Mouse (Mus musculus): Measurements from ENCODE around the gene Tbx5. TPM values are rescaled to one million over a fixed set of nuclear protein-coding genes. Genes with fewer than 3 reads are reported as not detected.

Tbx5 gene
- polyA plus RNA-seq, 1 experiment, result not detected

DNA sequence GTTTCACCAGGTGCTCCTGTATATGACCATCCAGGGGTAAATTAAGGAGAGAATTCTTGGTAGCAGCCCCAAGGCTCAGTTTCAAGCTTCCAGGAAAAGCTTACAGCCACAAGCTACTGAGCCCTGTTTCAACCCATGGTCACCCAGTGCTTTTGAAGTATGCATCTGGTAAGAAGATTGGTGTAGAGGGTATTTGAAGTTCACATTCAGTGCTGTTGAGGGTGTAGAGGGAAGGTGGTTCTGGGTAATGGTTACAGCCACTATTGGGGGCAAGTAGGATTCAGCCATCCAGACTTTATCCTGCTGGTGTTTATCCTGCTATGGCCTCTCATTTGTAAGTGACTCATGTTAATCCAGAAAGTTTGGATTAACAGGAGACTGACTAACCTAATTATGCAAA lies 26.0 kb upstream of the Tbx5 start:
- H3K36me3 ChIP-seq (ENCODE audit: control insufficient read depth, insufficient read depth), result no peaks in the 10 kb centered on the region
- no peaks in the 10 kb centered on the region for H3K79me2 ChIP-seq (ENCODE audit: control insufficient read depth, insufficient read depth)
- H3ac ChIP-seq (ENCODE audit: control insufficient read depth, insufficient read length, low read depth), result no peak overlapping the region
- peaks cover 61% of the 10 kb centered on the region for H3K27me3 ChIP-seq (ENCODE audit: control insufficient read depth, insufficient read depth, insufficient read length)
- no peak overlapping the region for H3K4me3 ChIP-seq (ENCODE audit: insufficient read depth, poor library complexity, severe bottlenecking)
- no peaks in the 10 kb centered on the region for H3K79me3 ChIP-seq (ENCODE audit: low read depth)
- TF ChIP-seq USF1 (IDR thresholded peaks at IDR 0.05; ENCODE audit: low read depth), result no peak
- no peak for TF ChIP-seq CTCF (IDR thresholded peaks at IDR 0.05; ENCODE audit: control insufficient read depth, insufficient read depth, insufficient read length)
- no peak for TF ChIP-seq FOSL1 (IDR thresholded peaks at IDR 0.05; ENCODE audit: insufficient read depth, low read length, poor library complexity, severe bottlenecking)
- no peak for TF ChIP-seq CEBPB (IDR thresholded peaks at IDR 0.05; ENCODE audit: low read depth)
- TF ChIP-seq MAX (IDR thresholded peaks at IDR 0.05), result no peak
- TF ChIP-seq MYOD1 (IDR thresholded peaks at IDR 0.05; ENCODE audit: control insufficient read depth, insufficient read length, low read depth), result no peak
- TF ChIP-seq MYOG (IDR thresholded peaks at IDR 0.05; ENCODE audit: control insufficient read depth, extremely low read depth, insufficient read length), result no peak

DNA sequence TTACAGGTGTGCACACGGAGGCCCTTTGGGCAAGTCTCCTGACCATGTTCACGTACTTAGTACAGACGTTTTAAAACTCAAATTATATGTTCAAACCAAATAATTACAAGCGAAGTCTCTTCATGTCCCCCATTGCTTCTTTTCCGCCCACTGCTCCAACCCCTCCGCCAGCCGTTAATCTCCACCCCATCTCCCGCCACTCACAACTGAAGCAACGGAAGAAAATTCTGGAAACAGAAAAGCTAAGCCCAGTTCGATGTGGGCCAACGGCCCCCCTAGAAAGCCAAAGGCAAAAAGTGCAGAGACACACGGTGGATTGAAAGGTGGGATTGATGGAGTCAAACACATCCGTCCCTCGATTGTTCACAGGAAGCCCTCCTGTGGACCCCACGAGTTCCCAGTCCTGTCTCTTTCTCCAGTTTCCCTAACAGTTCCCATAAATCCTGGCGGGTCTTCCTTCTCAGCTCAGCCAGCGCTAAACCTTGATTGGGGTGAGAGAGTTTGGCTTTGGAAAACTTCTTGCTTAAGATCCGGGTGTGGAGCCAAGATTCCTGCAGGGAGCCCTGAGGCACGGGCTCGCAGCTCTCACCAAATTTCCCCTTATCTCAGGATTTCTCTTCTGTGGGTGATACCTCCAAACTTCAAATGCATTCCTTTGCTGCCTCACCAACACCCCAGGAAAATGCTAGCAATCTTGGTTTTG lies 24.8 kb upstream of the Tbx5 start:
- no peaks in the 10 kb centered on the region for H3K36me3 ChIP-seq (ENCODE audit: control insufficient read depth, insufficient read depth)
- peaks cover 53% of the 10 kb centered on the region for H3K27me3 ChIP-seq (ENCODE audit: control insufficient read depth, insufficient read depth, insufficient read length)
- H3K79me3 ChIP-seq (ENCODE audit: low read depth), result no peaks in the 10 kb centered on the region
- H3K4me3 ChIP-seq (ENCODE audit: insufficient read depth, poor library complexity, severe bottlenecking), result no peak overlapping the region
- no peaks in the 10 kb centered on the region for H3K79me2 ChIP-seq (ENCODE audit: control insufficient read depth, insufficient read depth)
- H3ac ChIP-seq (ENCODE audit: control insufficient read depth, insufficient read length, low read depth), result no peak overlapping the region
- no peak for TF ChIP-seq FOSL1 (IDR thresholded peaks at IDR 0.05; ENCODE audit: insufficient read depth, low read length, poor library complexity, severe bottlenecking)
- no peak for TF ChIP-seq MYOG (IDR thresholded peaks at IDR 0.05; ENCODE audit: control insufficient read depth, extremely low read depth, insufficient read length)
- no peak for TF ChIP-seq USF1 (IDR thresholded peaks at IDR 0.05; ENCODE audit: low read depth)
- TF ChIP-seq CEBPB (IDR thresholded peaks at IDR 0.05; ENCODE audit: low read depth), result no peak
- no peak for TF ChIP-seq MAX (IDR thresholded peaks at IDR 0.05)
- no peak for TF ChIP-seq CTCF (IDR thresholded peaks at IDR 0.05; ENCODE audit: control insufficient read depth, insufficient read depth, insufficient read length)
- no peak for TF ChIP-seq MYOD1 (IDR thresholded peaks at IDR 0.05; ENCODE audit: control insufficient read depth, insufficient read length, low read depth)

DNA sequence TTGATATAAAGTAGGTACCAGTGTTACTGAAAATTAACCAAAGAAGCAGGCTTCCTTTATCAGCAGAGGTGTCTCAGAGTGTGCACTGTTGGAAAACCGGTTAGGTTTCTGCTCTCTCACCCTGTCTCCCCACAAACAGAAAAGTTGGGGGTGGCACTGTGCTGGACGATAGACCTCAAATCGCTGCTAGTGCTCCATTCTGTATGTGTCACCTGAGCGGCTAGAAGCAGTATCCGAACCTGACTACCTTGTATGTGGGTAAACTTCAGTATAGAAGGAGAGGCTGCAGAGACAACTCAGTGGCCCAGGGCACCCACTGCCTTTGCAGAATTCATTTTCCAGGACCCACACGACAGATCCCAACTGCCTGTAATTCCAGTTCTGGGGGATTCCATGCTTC lies 23.8 kb upstream of the Tbx5 start:
- TF ChIP-seq USF1 (IDR thresholded peaks at IDR 0.05; ENCODE audit: low read depth), result no peak
- no peak for TF ChIP-seq FOSL1 (IDR thresholded peaks at IDR 0.05; ENCODE audit: insufficient read depth, low read length, poor library complexity, severe bottlenecking)
- TF ChIP-seq MAX (IDR thresholded peaks at IDR 0.05), result no peak
- no peak for TF ChIP-seq MYOG (IDR thresholded peaks at IDR 0.05; ENCODE audit: control insufficient read depth, extremely low read depth, insufficient read length)
- no peak for TF ChIP-seq CTCF (IDR thresholded peaks at IDR 0.05; ENCODE audit: control insufficient read depth, insufficient read depth, insufficient read length)
- no peak for TF ChIP-seq MYOD1 (IDR thresholded peaks at IDR 0.05; ENCODE audit: control insufficient read depth, insufficient read length, low read depth)
- no peak for TF ChIP-seq CEBPB (IDR thresholded peaks at IDR 0.05; ENCODE audit: low read depth)
- H3K27me3 ChIP-seq (ENCODE audit: control insufficient read depth, insufficient read depth, insufficient read length), result peaks cover 42% of the 10 kb centered on the region

DNA sequence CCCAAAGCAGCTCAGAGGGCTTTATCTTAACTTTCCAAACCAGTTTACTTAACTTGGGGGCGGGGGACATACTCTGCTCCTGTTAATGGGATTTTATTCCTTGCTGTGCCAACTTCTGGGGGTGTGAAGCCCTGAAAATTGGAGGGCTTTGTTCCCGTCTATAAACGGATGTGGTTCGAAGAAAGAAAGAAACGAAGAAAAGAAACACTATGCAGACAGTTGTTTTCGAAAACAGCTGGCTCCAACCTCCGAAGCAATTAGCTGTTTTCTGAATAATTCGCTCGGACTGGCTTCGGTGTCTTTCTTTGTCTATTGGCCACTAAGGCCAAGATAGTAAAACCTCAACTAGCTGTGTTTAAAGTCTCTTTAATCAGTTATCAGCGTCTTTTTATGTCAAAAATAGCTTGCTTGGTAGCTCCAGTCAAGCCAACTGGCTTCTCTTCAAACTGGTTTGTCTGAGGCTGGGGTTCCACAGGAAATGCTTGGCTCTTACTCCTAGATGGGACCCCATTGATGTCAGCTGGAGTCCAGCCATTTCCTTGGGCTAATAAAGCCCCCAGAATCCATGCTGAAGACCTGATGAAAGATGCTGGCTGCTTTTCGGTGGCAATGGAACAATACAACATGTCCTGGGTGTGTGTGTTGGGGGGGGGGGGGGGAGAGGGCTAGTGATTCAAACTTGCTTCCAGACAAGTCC lies 21.3 kb upstream of the Tbx5 start:
- Histone ChIP-seq H3K4me3 (ENCODE audit: insufficient read depth, poor library complexity, severe bottlenecking) (no peak overlapping the region), H3ac (ENCODE audit: control insufficient read depth, insufficient read length, low read depth) (no peak overlapping the region), H3K79me2 (ENCODE audit: control insufficient read depth, insufficient read depth) (no peaks in the 10 kb centered on the region), H3K27me3 (ENCODE audit: control insufficient read depth, insufficient read depth, insufficient read length) (peaks cover 24% of the 10 kb centered on the region), H3K79me3 (ENCODE audit: low read depth) (no peaks in the 10 kb centered on the region), H3K36me3 (ENCODE audit: control insufficient read depth, insufficient read depth) (no peaks in the 10 kb centered on the region)
- TF ChIP-seq CTCF (IDR thresholded peaks at IDR 0.05; ENCODE audit: control insufficient read depth, insufficient read depth, insufficient read length) (no peak), FOSL1 (IDR thresholded peaks at IDR 0.05; ENCODE audit: insufficient read depth, low read length, poor library complexity, severe bottlenecking) (no peak), CEBPB (IDR thresholded peaks at IDR 0.05; ENCODE audit: low read depth) (no peak), MYOG (IDR thresholded peaks at IDR 0.05; ENCODE audit: control insufficient read depth, extremely low read depth, insufficient read length) (no peak), MAX (IDR thresholded peaks at IDR 0.05) (no peak), USF1 (IDR thresholded peaks at IDR 0.05; ENCODE audit: low read depth) (no peak)

More for the DNA sequence above, 23.8 kb upstream of the Tbx5 start:
- Histone ChIP-seq H3K36me3 (ENCODE audit: control insufficient read depth, insufficient read depth) (no peaks in the 10 kb centered on the region), H3K79me2 (ENCODE audit: control insufficient read depth, insufficient read depth) (no peaks in the 10 kb centered on the region), H3ac (ENCODE audit: control insufficient read depth, insufficient read length, low read depth) (no peak overlapping the region), H3K79me3 (ENCODE audit: low read depth) (no peaks in the 10 kb centered on the region), H3K4me3 (ENCODE audit: insufficient read depth, poor library complexity, severe bottlenecking) (no peak overlapping the region)

DNA sequence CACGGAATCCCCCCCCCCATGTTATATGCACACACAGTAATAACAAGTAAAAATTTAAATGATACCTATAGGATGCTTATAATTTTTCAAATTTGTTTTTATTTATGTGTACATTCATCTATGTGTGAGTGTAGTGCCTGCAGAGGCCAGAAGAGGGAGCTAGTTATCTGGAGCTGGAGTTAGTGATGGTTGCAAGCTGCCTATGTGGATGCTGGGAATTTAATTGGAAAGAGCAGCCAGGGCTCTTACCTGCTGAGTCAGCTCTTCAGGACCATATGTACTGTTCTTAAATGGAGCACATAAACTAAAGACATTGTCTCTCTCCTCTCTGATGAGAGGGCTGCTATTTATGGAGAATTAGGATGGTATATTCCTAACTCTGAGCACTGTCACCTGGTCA lies 17.2 kb upstream of the Tbx5 start:
- Histone ChIP-seq H3K79me3 (ENCODE audit: low read depth) (no peaks in the 10 kb centered on the region), H3K4me3 (ENCODE audit: insufficient read depth, poor library complexity, severe bottlenecking) (no peak overlapping the region), H3K36me3 (ENCODE audit: control insufficient read depth, insufficient read depth) (no peaks in the 10 kb centered on the region), H3K79me2 (ENCODE audit: control insufficient read depth, insufficient read depth) (no peaks in the 10 kb centered on the region), H3K27me3 (ENCODE audit: control insufficient read depth, insufficient read depth, insufficient read length) (peaks cover 14% of the 10 kb centered on the region), H3ac (ENCODE audit: control insufficient read depth, insufficient read length, low read depth) (no peak overlapping the region)
- TF ChIP-seq MYOD1 (IDR thresholded peaks at IDR 0.05; ENCODE audit: control insufficient read depth, insufficient read length, low read depth) (no peak), CEBPB (IDR thresholded peaks at IDR 0.05; ENCODE audit: low read depth) (no peak), MAX (IDR thresholded peaks at IDR 0.05) (no peak), FOSL1 (IDR thresholded peaks at IDR 0.05; ENCODE audit: insufficient read depth, low read length, poor library complexity, severe bottlenecking) (no peak), CTCF (IDR thresholded peaks at IDR 0.05; ENCODE audit: control insufficient read depth, insufficient read depth, insufficient read length) (no peak), USF1 (IDR thresholded peaks at IDR 0.05; ENCODE audit: low read depth) (no peak), MYOG (IDR thresholded peaks at IDR 0.05; ENCODE audit: control insufficient read depth, extremely low read depth, insufficient read length) (no peak)

All from C2C12 (cell line).